In the genomic region with DNA sequence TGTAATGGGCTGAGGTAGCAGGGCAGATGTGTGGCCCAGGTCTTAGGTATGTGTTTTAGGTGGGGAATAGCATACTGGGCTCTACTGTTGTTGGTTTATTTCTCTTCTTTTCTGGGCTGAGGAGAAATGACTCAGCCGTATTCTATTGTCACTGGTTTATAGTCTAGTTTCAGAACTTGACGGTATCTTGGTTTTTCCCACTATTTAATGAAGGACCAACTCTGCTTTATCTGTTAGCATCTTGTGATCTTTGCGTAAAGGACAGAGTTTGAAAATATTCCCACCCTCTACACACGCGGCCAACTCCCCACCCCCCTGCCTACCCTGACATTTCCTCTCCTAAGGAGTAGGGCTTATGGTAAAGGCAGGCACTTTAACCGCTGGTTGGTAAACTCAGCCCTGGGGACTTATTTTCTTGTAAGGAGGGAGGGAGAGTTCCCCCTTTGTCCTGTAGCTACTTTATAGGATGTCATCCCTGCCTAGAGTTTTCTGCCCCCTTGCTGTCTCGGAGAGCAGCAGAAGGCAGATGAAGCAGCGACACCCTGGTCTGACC, we compare ENCODE assay signal across 25 mouse cellular contexts. TPM values are rescaled to one million over a fixed set of nuclear protein-coding genes. Genes with fewer than 3 reads are reported as not detected.
DNase-seq lines count a peak whose midpoint lies in the region; ATAC-seq and TF ChIP-seq lines count a peak whose summit lies in the region.
"Had no signal": no experiment of that assay in that cellular context is flagged by ENCODE, and none has a peak within 500 bp of the region (broad histone marks: within the 10 kb centered on the region; RNA-seq: fewer than 3 reads in every experiment).

No protein-coding gene starts in this region.

- 0 out of 2 replicates have a peak overlapping the region, but pooled peaks have one; percentile 4 for H3K4me2 ChIP-seq in CH12.LX (ENCODE audit: insufficient read depth, low read depth, poor library complexity, severe bottlenecking)
- H3K4me2 ChIP-seq: embryonic facial prominence, embryonic 13.5 days; forebrain, embryonic 12.5 days; heart, embryonic 13.5 days; hindbrain, embryonic 13.5 days had no signal

- no peak overlapping the region for H3K4me3 ChIP-seq in CH12.LX (replicated peaks in 1 of 3; ENCODE audit: low read depth in 2 of 3, low read length in 2 of 3, poor library complexity in 1 of 3)
- no peak overlapping the region for H3K4me3 ChIP-seq in heart, adult 2 months
- no peak overlapping the region for H3K4me3 ChIP-seq in kidney, adult 2 months (ENCODE audit: insufficient read depth, low read depth, low read length)
- H3K4me3 ChIP-seq in hindbrain, embryonic 10.5 days, result no peak overlapping the region
- H3K4me3 ChIP-seq: embryonic facial prominence, embryonic 13.5 days; forebrain, embryonic 12.5 days; heart, embryonic 13.5 days; hindbrain, embryonic 13.5 days had no signal

- 72% methylated on average over 8 of the region's 8 CpGs for WGBS in heart, adult 2 months
- 84% methylated on average over 8 of the region's 8 CpGs for WGBS in kidney, adult 2 months
- WGBS in hindbrain, embryonic 10.5 days, result 86% methylated on average over 8 of the region's 8 CpGs

- TF ChIP-seq POLR2A in CH12.LX (IDR thresholded peaks at IDR 0.05; ENCODE audit: low read depth, low read length), result no peak
- TF ChIP-seq POLR2A in heart, adult 2 months (IDR thresholded peaks at IDR 0.05; ENCODE audit: insufficient read depth, low read depth, low read length), result no peak
- no peak for TF ChIP-seq POLR2A in kidney, adult 2 months (IDR thresholded peaks at IDR 0.05; ENCODE audit: low read depth, low read length)

- H3K9ac ChIP-seq in CH12.LX (ENCODE audit: insufficient read depth, low read depth), result no peak overlapping the region
- no peak overlapping the region for H3K9ac ChIP-seq in heart, adult 2 months (ENCODE audit: low read depth, low read length)
- H3K9ac ChIP-seq: embryonic facial prominence, embryonic 13.5 days; forebrain, embryonic 12.5 days; heart, embryonic 13.5 days; hindbrain, embryonic 13.5 days had no signal

- no peak for TF ChIP-seq RAD21 in CH12.LX (IDR thresholded peaks at IDR 0.05; ENCODE audit: low read depth, low read length)

- H3K27ac ChIP-seq in CH12.LX (ENCODE audit: insufficient read depth, low read depth), result peak overlapping the region; percentile 24; the same call in 1 of the 2 replicates
- no peak overlapping the region for H3K27ac ChIP-seq in heart, adult 2 months
- no peak overlapping the region for H3K27ac ChIP-seq in kidney, adult 2 months (ENCODE audit: insufficient read depth, low read depth, low read length)
- H3K27ac ChIP-seq in hindbrain, embryonic 10.5 days, result no peak overlapping the region
- H3K27ac ChIP-seq: embryonic facial prominence, embryonic 13.5 days; forebrain, embryonic 12.5 days; heart, embryonic 13.5 days; hindbrain, embryonic 13.5 days; hindbrain, postnatal 0 days had no signal

- ATAC-seq in CD4-positive, CD25-positive, alpha-beta regulatory T cell, adult 4 months, result peak; percentile 38
- peak; percentile 26; the same call in 1 of the 2 replicates for ATAC-seq in common myeloid progenitor, adult 5-6 weeks (replicated peaks; ENCODE audit: low read depth, poor library complexity, severe bottlenecking)
- ATAC-seq in inflammation-experienced regulatory T-cells, adult 6 months, result peak; percentile 30
- ATAC-seq: forebrain, embryonic 16.5 days; hindbrain, postnatal 0 days; intestine, embryonic 16.5 days had no signal

- H3K36me3 ChIP-seq in CH12.LX (replicated peaks in 1 of 2; ENCODE audit: control insufficient read depth in 1 of 2, insufficient read depth in 1 of 2, low read length in 1 of 2), result no peaks in the 10 kb centered on the region
- H3K36me3 ChIP-seq in heart, adult 2 months (ENCODE audit: control insufficient read depth, insufficient read depth, low read length), result no peaks in the 10 kb centered on the region
- no peaks in the 10 kb centered on the region for H3K36me3 ChIP-seq in kidney, adult 2 months (ENCODE audit: control insufficient read depth, insufficient read depth, low read length)
- no peaks in the 10 kb centered on the region for H3K36me3 ChIP-seq in hindbrain, embryonic 10.5 days
- H3K36me3 ChIP-seq: embryonic facial prominence, embryonic 13.5 days; forebrain, embryonic 12.5 days; heart, embryonic 13.5 days; hindbrain, embryonic 13.5 days had no signal

- TF ChIP-seq EP300 in CH12.LX (IDR thresholded peaks at IDR 0.05; ENCODE audit: low read length), result peak; percentile 40; the same call in 1 of the 2 replicates
- TF ChIP-seq EP300 in heart, adult 2 months (IDR thresholded peaks at IDR 0.05; ENCODE audit: insufficient read depth, low read depth, low read length), result no peak

- H3K27me3 ChIP-seq in CH12.LX (replicated peaks), result no peaks in the 10 kb centered on the region
- H3K27me3 ChIP-seq in heart, adult 2 months (ENCODE audit: control insufficient read depth, insufficient read depth, low read length), result no peaks in the 10 kb centered on the region
- H3K27me3 ChIP-seq in kidney, adult 2 months (replicated peaks; ENCODE audit: control insufficient read depth, insufficient read depth, low read length), result no peaks in the 10 kb centered on the region
- no peaks in the 10 kb centered on the region for H3K27me3 ChIP-seq in hindbrain, embryonic 10.5 days (ENCODE audit: insufficient read depth, poor library complexity, severe bottlenecking)
- H3K27me3 ChIP-seq: embryonic facial prominence, embryonic 13.5 days; forebrain, embryonic 12.5 days; heart, embryonic 13.5 days; hindbrain, embryonic 13.5 days had no signal

- TF ChIP-seq CTCF in CH12.LX (conservative IDR thresholded peaks at IDR 0.05 in 1 of 2, IDR thresholded peaks at IDR 0.05 in 1 of 2; ENCODE audit: low read depth in 2 of 2, low read length in 2 of 2), result no peak
- no peak for TF ChIP-seq CTCF in heart, adult 2 months (IDR thresholded peaks at IDR 0.05)
- TF ChIP-seq CTCF in kidney, adult 2 months (conservative IDR thresholded peaks at IDR 0.05; ENCODE audit: insufficient read depth, insufficient read length, low read depth, low read length), result no peak

- peaks cover 8% of the 10 kb centered on the region for H3K9me3 ChIP-seq in CH12.LX (replicated peaks; ENCODE audit: low read length)
- 0 out of 2 replicates have a peak, but pooled peaks cover 8% of the 10 kb centered on the region for H3K9me3 ChIP-seq in hindbrain, embryonic 10.5 days
- H3K9me3 ChIP-seq: embryonic facial prominence, embryonic 13.5 days; forebrain, embryonic 12.5 days; heart, embryonic 13.5 days; hindbrain, embryonic 13.5 days had no signal

- in situ Hi-C loops in CH12.LX (cut with MboI; ENCODE audit: low pct_ligation_motif_present, low pct_unique_long_range_greater_than_20kb, low sequenced_read_pairs), result no loop called here

- dilution Hi-C loops in CH12.LX (cut with MboI; ENCODE audit: extremely low pct_ligation_motif_present, extremely low pct_unique_long_range_greater_than_20kb, low sequenced_read_pairs), result no loop called here

- intact Hi-C loops in heart, adult 2 months (cut with DNase I), result no loop called here

- peaks cover 5 to 25% of the 10 kb centered on the region in 2 experiments; a peak in 3 of 4 replicates for H3K4me1 ChIP-seq in CH12.LX (ENCODE audit: control insufficient read depth in 1 of 2, insufficient read depth in 2 of 2)
- no peaks in the 10 kb centered on the region; the same call in 1 of the 2 replicates for H3K4me1 ChIP-seq in heart, adult 2 months (ENCODE audit: control insufficient read depth, insufficient read depth, low read length)
- no peaks in the 10 kb centered on the region for H3K4me1 ChIP-seq in kidney, adult 2 months (ENCODE audit: control insufficient read depth, insufficient read depth, low read length)
- no peaks in the 10 kb centered on the region for H3K4me1 ChIP-seq in hindbrain, embryonic 10.5 days (replicated peaks)
- H3K4me1 ChIP-seq: embryonic facial prominence, embryonic 13.5 days; forebrain, embryonic 12.5 days; heart, embryonic 13.5 days; hindbrain, embryonic 13.5 days had no signal

- no peaks in the 10 kb centered on the region for H3K79me2 ChIP-seq in CH12.LX (replicated peaks; ENCODE audit: control insufficient read depth, extremely low read depth, insufficient read depth, poor library complexity, severe bottlenecking)
- H3K79me2 ChIP-seq in heart, adult 2 months (replicated peaks; ENCODE audit: control insufficient read depth, insufficient read depth, low read length), result no peaks in the 10 kb centered on the region

- no peak for DNase-seq in CH12.LX (ENCODE audit: extremely low read depth)
- no peak for DNase-seq in heart, adult 2 months
- no peak for DNase-seq in kidney, adult 2 months
- DNase-seq in hindbrain, embryonic 10.5 days (ENCODE audit: low spot score), result no peak
- DNase-seq: adrenal gland, postnatal 10 days; cerebellum, adult 11 months; cerebellum, adult 8-10 months; cerebellum, postnatal 25 days; gastrocnemius, postnatal 14 days; heart, postnatal 36 days had no signal

TF ChIP-seq in CH12.LX, 34 proteins besides CTCF, POLR2A, EP300 and RAD21 (continues in another document):
- TF ChIP-seq USF1 (IDR thresholded peaks at IDR 0.05; ENCODE audit: low read depth, low read length) (no peak), MAFK (IDR thresholded peaks at IDR 0.05; ENCODE audit: insufficient replicate concordance, low read length) (no peak), HCFC1 (IDR thresholded peaks at IDR 0.05; ENCODE audit: low read depth, low read length) (no peak), GABPA (IDR thresholded peaks at IDR 0.05; ENCODE audit: insufficient replicate concordance, low read depth, low read length) (no peak), ELF1 (IDR thresholded peaks at IDR 0.05; ENCODE audit: low read depth, low read length) (no peak), SMC3 (IDR thresholded peaks at IDR 0.05; ENCODE audit: low read depth, low read length) (no peak), TCF12 (IDR thresholded peaks at IDR 0.05; ENCODE audit: low read depth, low read length) (no peak), MAX (IDR thresholded peaks at IDR 0.05; ENCODE audit: low read length) (no peak), ZC3H11A (IDR thresholded peaks at IDR 0.05; ENCODE audit: low read depth, low read length) (no peak), ZMIZ1 (IDR thresholded peaks at IDR 0.05; ENCODE audit: low read depth, low read length) (no peak), KAT2A (IDR thresholded peaks at IDR 0.05; ENCODE audit: insufficient replicate concordance, low read length) (no peak), CHD1 (IDR thresholded peaks at IDR 0.05; ENCODE audit: low read depth, low read length) (no peak)

RNA-seq across cellular contexts. Expression of a gene that starts 7.7 kb away (rescaled TPM):
- polyA plus RNA-seq in CD4-positive, CD25-positive, alpha-beta regulatory T cell, adult 4 months (2017; shearing (Covaris generic)), result not detected
- total RNA-seq in CH12.LX (2012; rRNA removed), result not detected in 2 replicates
- not detected in 2 replicates for total RNA-seq in CH12.LX (2014; rRNA removed)
- not detected in 2 replicates for polyA plus RNA-seq in CH12.LX (2012; ENCODE audit: insufficient read length, low read depth)
- total RNA-seq in common myeloid progenitor, adult 5-6 weeks (2017), result not detected in 2 replicates
- polyA plus RNA-seq in inflammation-experienced regulatory T-cells, adult 6 months (2017; shearing (Covaris generic)), result not detected
- total RNA-seq in heart, adult 2 months (2021), result not detected
- polyA plus RNA-seq in heart, adult 2 months (2012; rRNA removed), result 0.32 TPM in 1 of 2 replicates, not detected in the other
- 0.18 TPM in 1 of 2 replicates, not detected in the other for polyA plus RNA-seq in kidney, adult 2 months (2012; rRNA removed)
- polyA plus RNA-seq in hindbrain, embryonic 10.5 days (2016; fragmentation: Nextera tagmentation; extraction: Ambion mirVana), result not detected in 2 replicates
- total RNA-seq: adrenal gland, postnatal 4 days; gastrocnemius, adult 18-20 months; gastrocnemius, postnatal 14 days; heart, postnatal 36 days; hindbrain, postnatal 0 days had no signal
- polyA plus RNA-seq: embryonic facial prominence, embryonic 13.5 days; forebrain, embryonic 12.5 days; forebrain, embryonic 16.5 days; frontal cortex, adult 2 months; gonadal fat pad, adult 2 months; heart, embryonic 13.5 days; heart, postnatal 0 days; hindbrain, embryonic 13.5 days; hindbrain, postnatal 0 days; intestine, embryonic 16.5 days had no signal
